Mouse (Mus musculus) T-cell, adult 2 months (primary cell): Measurements from ENCODE around the gene Ewsr1.

Experiments used
- DNase-seq: peaks from one replicate; pipeline ENCODE4 v3.0.0; 2022; ENCODE audit warnings: low spot score

Ewsr1 gene

GRCm38 (mm10) chr11:5057856-5058641 is 41.0 kb downstream of the Ewsr1 start, which contains the start of gene Rasl10a:
TSS of gene Rasl10a (plus strand) at chr11:5058128.
- peak; percentile 31 for DNase-seq

- DNase-seq = no peak
Measured at GRCm38 (mm10) chr11:5057541-5057855, 41.6 kb downstream of the Ewsr1 start.

- DNase-seq = no peak
Measured at GRCm38 (mm10) chr11:5057064-5057463, 42.0 kb downstream of the Ewsr1 start.

GRCm38 (mm10) chr11:5055945-5056938 is 42.8 kb downstream of the Ewsr1 start:
- no peak for DNase-seq

GRCm38 (mm10) chr11:5054874-5055273 is 44.2 kb downstream of the Ewsr1 start:
- DNase-seq = no peak

- no peak for DNase-seq
Measured at GRCm38 (mm10) chr11:5054151-5054550, 44.9 kb downstream of the Ewsr1 start.

- DNase-seq = no peak
Measured at GRCm38 (mm10) chr11:5052200-5052854, 46.7 kb downstream of the Ewsr1 start.

- DNase-seq = no peak
Measured at GRCm38 (mm10) chr11:5051629-5052028, 47.4 kb downstream of the Ewsr1 start.

GRCm38 (mm10) chr11:5046321-5046926 is 52.6 kb downstream of the Ewsr1 start:
- DNase-seq = no peak

- DNase-seq = no peak
Measured at GRCm38 (mm10) chr11:5042645-5043381, 56.3 kb downstream of the Ewsr1 start.

GRCm38 (mm10) chr11:5041144-5041780 is 57.8 kb downstream of the Ewsr1 start:
- DNase-seq = no peak

- no peak for DNase-seq
Measured at GRCm38 (mm10) chr11:5040585-5040984, 58.5 kb downstream of the Ewsr1 start.

- DNase-seq = no peak
Measured at GRCm38 (mm10) chr11:5037146-5037854, 61.8 kb downstream of the Ewsr1 start.

- DNase-seq = no peak
Measured at GRCm38 (mm10) chr11:5035421-5035820, 63.6 kb downstream of the Ewsr1 start.

- DNase-seq = no peak
Measured at GRCm38 (mm10) chr11:5033136-5033535, 65.9 kb downstream of the Ewsr1 start.

- DNase-seq = no peak
Measured at GRCm38 (mm10) chr11:5032706-5033105, 66.4 kb downstream of the Ewsr1 start.

- DNase-seq = no peak
Measured at GRCm38 (mm10) chr11:5028228-5028627, 70.8 kb downstream of the Ewsr1 start.

GRCm38 (mm10) chr11:5025108-5025507 is 74.0 kb downstream of the Ewsr1 start:
- no peak for DNase-seq
